Mouse (Mus musculus): ENCODE results near the gene Lalba.
"Not testable (repeated sequence)": the region's sequence is repeated elsewhere in the genome, so short reads cannot be mapped to it uniquely, and the experiment has no call there.

The Lalba gene

DNA sequence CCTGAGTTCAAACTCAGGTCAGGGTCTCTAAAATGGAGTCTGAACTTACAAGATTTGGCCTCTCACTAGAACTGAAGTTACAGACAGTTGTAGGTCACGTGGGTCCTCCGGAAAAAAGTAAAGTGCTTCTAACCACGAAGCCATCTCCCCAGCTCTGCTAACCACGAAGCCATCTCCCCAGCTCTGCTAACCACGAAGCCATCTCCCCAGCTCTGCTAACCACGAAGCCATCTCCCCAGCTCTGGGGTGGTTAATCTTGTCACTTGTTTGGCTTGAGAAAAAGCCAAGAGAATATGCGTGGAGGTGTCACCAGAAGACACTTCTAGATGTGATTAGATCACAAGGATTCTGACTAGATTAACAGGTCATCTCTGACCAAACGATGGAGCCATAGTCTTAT lies 31.6 kb upstream of the Lalba start:
- H3K27me3 ChIP-seq (ENCODE audit: insufficient read depth, low read length): 0 out of 2 replicates have a peak, but pooled peaks cover 2% of the 10 kb centered on the region
- no peaks in the 10 kb centered on the region for H3K9me3 ChIP-seq (ENCODE audit: low read length)
- H3K4me1 ChIP-seq (replicated peaks; ENCODE audit: low read depth, low read length): peaks cover 26% of the 10 kb centered on the region
- H3K4me3 ChIP-seq (replicated peaks; ENCODE audit: low read length): no peak overlapping the region
- peaks cover 13% of the 10 kb centered on the region for H3K36me3 ChIP-seq (ENCODE audit: insufficient read depth, low read length)
- TF ChIP-seq POU5F1 (IDR thresholded peaks at IDR 0.05; ENCODE audit: borderline replicate concordance, low read length) (no peak), CTCF (conservative IDR thresholded peaks at IDR 0.05; ENCODE audit: low read length) (no peak), NANOG (IDR thresholded peaks at IDR 0.05; ENCODE audit: borderline replicate concordance, low read length) (no peak)

DNA sequence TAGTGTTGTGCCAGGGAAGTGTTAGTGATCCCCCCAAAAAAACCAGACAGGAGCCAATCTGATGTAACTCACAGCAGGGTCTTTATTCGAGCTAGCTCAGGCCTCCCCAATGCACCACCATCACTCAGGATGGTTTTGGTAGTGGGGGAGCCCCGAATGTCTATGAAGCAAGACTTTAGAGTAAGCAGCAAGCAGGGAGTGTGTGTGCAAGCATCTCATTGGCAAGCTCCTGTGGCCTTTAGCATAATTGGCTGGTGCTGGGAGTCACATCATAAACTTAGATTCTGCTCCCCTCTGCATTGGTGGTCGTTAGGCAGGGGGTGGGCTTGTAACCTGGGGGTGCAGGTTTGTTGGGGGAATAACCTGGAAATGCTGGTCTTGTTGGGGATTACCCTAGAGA lies 31.2 kb upstream of the Lalba start:
- not testable (repeated sequence) for H3K27me3 ChIP-seq (ENCODE audit: insufficient read depth, low read length); H3K4me3 ChIP-seq (replicated peaks; ENCODE audit: low read length); H3K9me3 ChIP-seq (ENCODE audit: low read length)
- Histone ChIP-seq H3K36me3 (ENCODE audit: insufficient read depth, low read length) (peaks cover 13% of the 10 kb centered on the region), H3K4me1 (replicated peaks; ENCODE audit: low read depth, low read length) (peaks cover 26% of the 10 kb centered on the region)

DNA sequence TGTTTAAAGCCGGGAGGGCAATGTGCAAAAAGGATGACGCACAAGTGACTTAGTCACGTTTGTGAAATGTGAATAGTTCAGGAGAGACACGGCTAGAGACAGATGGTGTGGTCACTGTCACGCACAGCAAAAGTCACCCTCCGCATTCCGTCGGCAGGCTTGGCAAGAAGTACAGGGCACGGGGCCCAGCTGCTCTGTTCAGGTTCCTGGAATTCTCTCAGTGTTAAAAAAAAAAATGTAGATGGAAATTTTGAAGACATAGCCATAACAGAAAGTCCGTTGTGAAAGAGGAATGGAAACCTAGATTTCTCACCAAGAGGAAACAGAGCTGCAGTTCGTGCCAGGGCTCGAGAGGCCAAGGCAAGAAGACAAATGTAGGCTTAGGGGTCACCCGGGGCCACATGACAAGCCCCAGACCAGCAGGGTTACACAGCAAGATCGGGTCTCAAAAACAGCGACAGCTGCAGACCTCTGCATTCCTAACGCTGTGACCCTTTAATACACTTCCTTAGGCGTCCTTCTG lies 30.3 kb upstream of the Lalba start:
- 0 out of 2 replicates have a peak, but pooled peaks cover 5% of the 10 kb centered on the region for H3K27me3 ChIP-seq (ENCODE audit: insufficient read depth, low read length)
- peaks cover 5% of the 10 kb centered on the region for H3K36me3 ChIP-seq (ENCODE audit: insufficient read depth, low read length)
- peaks cover 20% of the 10 kb centered on the region for H3K4me1 ChIP-seq (replicated peaks; ENCODE audit: low read depth, low read length)
- H3K9me3 ChIP-seq (ENCODE audit: low read length): no peaks in the 10 kb centered on the region
- H3K4me3 ChIP-seq (replicated peaks; ENCODE audit: low read length): no peak overlapping the region
- TF ChIP-seq NANOG (IDR thresholded peaks at IDR 0.05; ENCODE audit: borderline replicate concordance, low read length): no peak
- TF ChIP-seq CTCF (conservative IDR thresholded peaks at IDR 0.05; ENCODE audit: low read length): no peak
- no peak for TF ChIP-seq POU5F1 (IDR thresholded peaks at IDR 0.05; ENCODE audit: borderline replicate concordance, low read length)

DNA sequence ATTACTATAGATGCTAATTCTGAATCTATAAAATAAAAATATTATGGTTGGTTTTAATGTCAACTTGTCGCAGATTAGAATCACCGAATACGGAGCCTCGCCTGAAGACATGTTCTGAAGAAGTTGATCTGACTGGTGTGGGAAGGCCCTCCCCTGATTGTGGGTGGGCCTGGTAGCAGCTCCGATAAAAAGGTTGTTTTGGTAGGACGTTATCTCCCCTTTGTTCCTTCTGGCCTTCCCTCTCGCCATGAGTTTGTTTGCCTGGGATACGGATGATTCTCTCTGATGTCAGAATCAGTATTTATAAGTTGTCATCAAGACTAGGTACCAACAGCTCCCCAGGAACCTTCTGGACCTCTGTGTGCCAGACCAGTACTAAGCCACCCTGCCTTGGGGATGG lies 29.7 kb upstream of the Lalba start:
- TF ChIP-seq CTCF (conservative IDR thresholded peaks at IDR 0.05; ENCODE audit: low read length): no peak
- TF ChIP-seq NANOG (IDR thresholded peaks at IDR 0.05; ENCODE audit: borderline replicate concordance, low read length): no peak
- TF ChIP-seq POU5F1 (IDR thresholded peaks at IDR 0.05; ENCODE audit: borderline replicate concordance, low read length): no peak
- Histone ChIP-seq H3K4me3 (replicated peaks; ENCODE audit: low read length) (no peak overlapping the region), H3K27me3 (ENCODE audit: insufficient read depth, low read length) (0 out of 2 replicates have a peak, but pooled peaks cover 5% of the 10 kb centered on the region), H3K4me1 (replicated peaks; ENCODE audit: low read depth, low read length) (peaks cover 22% of the 10 kb centered on the region), H3K36me3 (ENCODE audit: insufficient read depth, low read length) (no peaks in the 10 kb centered on the region), H3K9me3 (ENCODE audit: low read length) (no peaks in the 10 kb centered on the region)

DNA sequence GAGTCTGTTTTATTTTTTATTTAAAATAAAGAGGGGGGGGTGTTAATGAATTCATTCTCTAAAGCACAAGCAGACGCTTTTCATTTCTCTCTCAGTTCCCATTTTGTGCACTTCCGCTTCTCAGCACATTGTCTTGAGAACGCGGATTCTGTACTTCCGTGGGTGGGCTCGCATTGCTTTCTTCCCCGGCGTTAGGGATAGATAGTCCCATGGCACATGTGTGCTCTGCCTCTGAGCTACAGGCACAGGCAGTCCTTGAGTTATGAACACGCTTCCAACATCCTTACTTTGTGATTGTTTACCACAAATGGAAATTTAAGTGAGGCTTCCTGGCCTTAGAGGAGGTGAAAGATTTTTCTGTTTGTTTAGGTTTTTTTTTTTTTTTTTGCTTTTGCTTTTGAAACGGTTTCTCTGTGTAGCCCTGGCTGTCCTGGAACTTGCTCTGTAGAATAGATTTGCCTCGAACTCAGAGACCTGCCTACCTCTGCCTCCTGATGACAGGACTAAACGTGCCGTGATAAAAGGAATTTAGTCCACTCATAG lies 28.9 kb upstream of the Lalba start:
- H3K36me3 ChIP-seq (ENCODE audit: insufficient read depth, low read length): no peaks in the 10 kb centered on the region
- no peak overlapping the region for H3K4me3 ChIP-seq (replicated peaks; ENCODE audit: low read length)
- H3K9me3 ChIP-seq (ENCODE audit: low read length): no peaks in the 10 kb centered on the region
- H3K4me1 ChIP-seq (replicated peaks; ENCODE audit: low read depth, low read length): peaks cover 16% of the 10 kb centered on the region
- H3K27me3 ChIP-seq (ENCODE audit: insufficient read depth, low read length): 0 out of 2 replicates have a peak, but pooled peaks cover 5% of the 10 kb centered on the region
- TF ChIP-seq POU5F1 (IDR thresholded peaks at IDR 0.05; ENCODE audit: borderline replicate concordance, low read length): no peak
- TF ChIP-seq CTCF (conservative IDR thresholded peaks at IDR 0.05; ENCODE audit: low read length): no peak
- TF ChIP-seq NANOG (IDR thresholded peaks at IDR 0.05; ENCODE audit: borderline replicate concordance, low read length): no peak

DNA sequence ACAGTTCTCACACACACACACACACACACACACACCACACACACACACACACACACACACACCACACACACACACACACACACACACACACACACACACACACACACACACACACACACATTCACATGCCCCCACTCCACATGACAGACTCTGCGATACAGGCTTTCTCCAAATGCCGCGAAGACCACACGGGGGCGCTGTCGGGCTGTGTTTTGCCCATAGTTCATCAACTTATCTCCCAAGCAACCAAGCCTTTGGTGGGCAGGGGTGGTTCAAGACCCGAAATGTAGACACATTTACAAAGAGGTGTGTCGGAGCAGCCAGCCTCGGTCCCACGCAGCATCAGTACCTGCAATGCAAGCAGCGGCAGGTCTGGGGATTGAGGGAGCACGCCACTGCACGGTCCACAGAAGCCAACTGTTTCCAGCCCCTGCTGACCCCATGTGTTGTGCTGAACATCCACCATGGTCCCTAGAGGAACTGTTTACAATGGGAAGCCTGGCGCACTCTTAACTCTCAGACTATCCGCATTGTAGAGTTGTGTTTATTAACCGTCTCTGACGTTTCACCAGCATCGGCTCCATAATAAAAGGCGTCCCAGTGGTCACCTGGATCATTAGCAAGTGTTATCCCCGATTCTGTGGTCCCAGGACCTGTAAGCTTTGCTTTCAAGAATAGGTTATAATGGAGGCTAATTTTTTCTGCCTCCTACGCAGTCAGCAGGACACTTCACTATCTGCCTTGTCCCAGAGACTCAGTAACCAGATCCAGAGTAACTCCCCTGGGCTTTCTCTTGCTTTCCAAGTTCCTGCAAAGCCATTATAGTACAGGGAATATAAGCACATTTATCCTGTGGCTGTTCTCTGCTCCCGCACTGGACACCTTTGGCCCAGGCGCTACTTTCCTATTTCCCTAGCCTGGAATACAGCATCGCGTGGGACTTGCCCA lies 28.2 kb upstream of the Lalba start:
- H3K27me3 ChIP-seq (ENCODE audit: insufficient read depth, low read length): 0 out of 2 replicates have a peak, but pooled peaks cover 5% of the 10 kb centered on the region
- TF ChIP-seq POU5F1 (IDR thresholded peaks at IDR 0.05; ENCODE audit: borderline replicate concordance, low read length) (no peak), CTCF (conservative IDR thresholded peaks at IDR 0.05; ENCODE audit: low read length) (peak; percentile 61)
- peaks cover 16% of the 10 kb centered on the region for H3K4me1 ChIP-seq (replicated peaks; ENCODE audit: low read depth, low read length)
- no peaks in the 10 kb centered on the region for H3K36me3 ChIP-seq (ENCODE audit: insufficient read depth, low read length)
- peak overlapping the region; percentile 60 for H3K4me3 ChIP-seq (replicated peaks; ENCODE audit: low read length)
- no peaks in the 10 kb centered on the region for H3K9me3 ChIP-seq (ENCODE audit: low read length)

DNA sequence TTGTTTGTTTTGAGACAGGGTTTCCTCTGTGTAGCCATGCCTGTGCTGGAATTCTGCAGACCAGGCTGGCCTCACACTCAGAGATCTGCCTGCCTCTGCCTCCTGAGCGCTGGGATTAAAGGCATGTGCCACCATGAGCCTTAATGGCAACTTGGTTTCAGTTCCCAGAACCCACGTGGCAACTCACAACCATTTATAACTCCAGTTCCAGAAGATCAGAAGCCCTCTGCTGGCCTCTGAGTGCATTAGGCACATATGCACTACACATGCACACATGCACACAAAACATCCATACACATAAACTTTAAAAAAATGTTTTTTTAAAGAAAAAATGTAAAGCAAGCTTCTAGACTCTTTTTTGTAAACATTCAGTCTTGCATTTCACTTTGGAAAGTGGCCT lies 26.9 kb upstream of the Lalba start:
- Histone ChIP-seq H3K9me3 (ENCODE audit: low read length) (no peaks in the 10 kb centered on the region), H3K36me3 (ENCODE audit: insufficient read depth, low read length) (no peaks in the 10 kb centered on the region), H3K4me1 (replicated peaks; ENCODE audit: low read depth, low read length) (peaks cover 20% of the 10 kb centered on the region), H3K4me3 (replicated peaks; ENCODE audit: low read length) (no peak overlapping the region), H3K27me3 (ENCODE audit: insufficient read depth, low read length) (0 out of 2 replicates have a peak, but pooled peaks cover 5% of the 10 kb centered on the region)
- TF ChIP-seq CTCF (conservative IDR thresholded peaks at IDR 0.05; ENCODE audit: low read length): no peak
- no peak for TF ChIP-seq NANOG (IDR thresholded peaks at IDR 0.05; ENCODE audit: borderline replicate concordance, low read length)
- TF ChIP-seq POU5F1 (IDR thresholded peaks at IDR 0.05; ENCODE audit: borderline replicate concordance, low read length): no peak

DNA sequence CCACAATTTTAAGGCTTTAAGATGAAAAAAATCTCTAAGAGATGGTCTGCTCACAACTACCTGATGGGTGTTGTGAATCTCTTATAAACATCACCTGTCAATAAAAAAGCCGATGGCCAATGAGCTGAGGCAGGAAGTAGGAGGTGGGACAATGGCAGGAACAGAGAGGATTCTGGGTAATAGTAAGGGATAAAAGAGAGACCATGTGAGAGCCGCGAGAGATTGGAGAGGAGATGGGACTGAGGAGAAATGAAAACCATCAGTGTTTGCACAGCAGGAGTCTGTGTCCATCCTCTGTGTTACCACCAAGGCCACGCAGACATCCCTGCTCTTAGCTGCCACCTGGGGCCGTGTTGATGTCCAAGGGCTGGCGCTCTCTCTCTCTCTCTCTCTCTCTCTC lies 24.8 kb upstream of the Lalba start:
- H3K4me1 ChIP-seq (replicated peaks; ENCODE audit: low read depth, low read length): peaks cover 23% of the 10 kb centered on the region
- no peaks in the 10 kb centered on the region for H3K36me3 ChIP-seq (ENCODE audit: insufficient read depth, low read length)
- TF ChIP-seq POU5F1 (IDR thresholded peaks at IDR 0.05; ENCODE audit: borderline replicate concordance, low read length) (no peak), CTCF (conservative IDR thresholded peaks at IDR 0.05; ENCODE audit: low read length) (no peak), NANOG (IDR thresholded peaks at IDR 0.05; ENCODE audit: borderline replicate concordance, low read length) (no peak)
- no peaks in the 10 kb centered on the region for H3K9me3 ChIP-seq (ENCODE audit: low read length)
- H3K27me3 ChIP-seq (ENCODE audit: insufficient read depth, low read length): 0 out of 2 replicates have a peak, but pooled peaks cover 8% of the 10 kb centered on the region
- H3K4me3 ChIP-seq (replicated peaks; ENCODE audit: low read length): 0 out of 2 replicates have a peak overlapping the region, but pooled peaks have one; percentile 4

Data from E14TG2a.4 (cell line).